Mouse (Mus musculus): ENCODE results near the gene Foxm1. TPM values are rescaled to one million over a fixed set of nuclear protein-coding genes. Genes with fewer than 3 reads are reported as not detected.

The Foxm1 gene
- polyA plus RNA-seq, 1 experiment from 2014 or later = 7.2 TPM

DNA sequence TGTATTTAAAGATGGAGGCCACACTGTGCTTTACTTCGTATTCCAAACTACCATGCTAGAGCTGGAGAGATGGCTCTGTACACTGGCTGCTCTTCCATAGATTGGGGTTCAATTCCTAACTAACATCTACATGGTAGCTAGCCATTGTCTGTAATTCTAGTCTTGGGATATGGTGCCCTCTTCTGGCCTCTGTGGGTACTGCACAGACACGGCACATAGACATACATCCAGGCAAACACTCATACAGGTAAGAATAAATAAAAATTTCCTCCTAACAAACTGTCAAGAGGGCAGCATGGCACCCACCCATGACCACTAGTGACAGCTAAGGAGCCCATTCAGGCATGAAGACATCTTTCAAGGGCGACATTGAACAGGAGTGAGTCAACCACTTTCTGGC, 48.3 kb downstream of the Foxm1 start:
- H3K36me3 ChIP-seq = peaks cover 84% of the 10 kb centered on the region
- H3K9me3 ChIP-seq = no peaks in the 10 kb centered on the region
- H3K4me1 ChIP-seq (replicated peaks) = no peaks in the 10 kb centered on the region
- WGBS = 21% methylated on average over 3 of the region's 3 CpGs
- peak; percentile 29; the same call in 1 of the 2 replicates for ATAC-seq (ENCODE audit: low read depth)
- no peaks in the 10 kb centered on the region for H3K27me3 ChIP-seq
- H3K4me2 ChIP-seq = no peak overlapping the region
- no peak overlapping the region for H3K27ac ChIP-seq (replicated peaks)
- H3K9ac ChIP-seq = no peak overlapping the region
- H3K4me3 ChIP-seq = no peak overlapping the region

- H3K4me3 ChIP-seq = no peak overlapping the region
- peaks cover 36% of the 10 kb centered on the region for H3K36me3 ChIP-seq
- H3K4me2 ChIP-seq = no peak overlapping the region
- ATAC-seq (ENCODE audit: low read depth) = no peak
- H3K27me3 ChIP-seq = no peaks in the 10 kb centered on the region
- H3K27ac ChIP-seq (replicated peaks) = no peak overlapping the region
- H3K9ac ChIP-seq = no peak overlapping the region
- H3K4me1 ChIP-seq (replicated peaks) = no peaks in the 10 kb centered on the region; the same call in 1 of the 2 replicates
- 90% methylated on average over 5 of the region's 5 CpGs for WGBS
- no peaks in the 10 kb centered on the region for H3K9me3 ChIP-seq
These were observed 53.4 kb downstream of the Foxm1 start for GRCm38 (mm10) chr6:128416169-128416568.

DNA sequence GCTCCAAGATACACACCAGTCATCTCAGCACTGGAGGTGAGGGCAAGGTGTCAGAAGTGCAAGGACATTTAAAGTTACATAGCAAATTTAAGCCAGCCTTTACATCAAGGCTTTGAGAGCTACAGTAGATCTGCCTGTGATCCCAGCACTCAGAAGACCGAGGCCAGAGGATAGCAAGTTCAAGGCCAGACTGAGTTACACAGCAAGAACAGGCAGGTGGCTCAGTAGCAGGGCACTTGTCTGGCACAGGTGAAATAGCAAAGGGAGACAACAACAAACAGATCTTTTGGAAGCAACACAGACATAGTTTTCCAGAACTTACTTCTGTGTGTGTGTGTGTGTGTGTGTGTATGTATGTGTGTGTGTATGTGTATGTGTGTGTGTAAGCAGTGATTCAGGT, 55.3 kb downstream of the Foxm1 start:
- Histone ChIP-seq H3K4me2 (no peak overlapping the region), H3K36me3 (peaks cover 17% of the 10 kb centered on the region), H3K4me3 (no peak overlapping the region), H3K27ac (replicated peaks) (no peak overlapping the region), H3K9me3 (no peaks in the 10 kb centered on the region), H3K9ac (no peak overlapping the region), H3K27me3 (no peaks in the 10 kb centered on the region), H3K4me1 (replicated peaks) (peaks cover 10% of the 10 kb centered on the region)
- WGBS = 95% methylated on average over 1 of the region's 1 CpGs
- ATAC-seq (ENCODE audit: low read depth) = no peak

- 95% methylated on average over 2 of the region's 2 CpGs for WGBS
- Histone ChIP-seq H3K27me3 (no peaks in the 10 kb centered on the region), H3K9me3 (no peaks in the 10 kb centered on the region), H3K4me1 (replicated peaks) (peaks cover 18% of the 10 kb centered on the region), H3K4me2 (no peak overlapping the region), H3K4me3 (no peak overlapping the region), H3K36me3 (peaks cover 2% of the 10 kb centered on the region; the same call in 1 of the 2 replicates), H3K27ac (replicated peaks) (no peak overlapping the region), H3K9ac (no peak overlapping the region)
- ATAC-seq (ENCODE audit: low read depth) = no peak
These were observed 58.3 kb downstream of the Foxm1 start for GRCm38 (mm10) chr6:128421036-128421435.

- H3K4me3 ChIP-seq = no peak overlapping the region
- peaks cover 18% of the 10 kb centered on the region for H3K4me1 ChIP-seq (replicated peaks)
- no peak overlapping the region for H3K9ac ChIP-seq
- H3K9me3 ChIP-seq = no peaks in the 10 kb centered on the region
- no peak for ATAC-seq (ENCODE audit: low read depth)
- no peak overlapping the region for H3K4me2 ChIP-seq
- WGBS = 84% methylated on average over 3 of the region's 3 CpGs
- H3K27ac ChIP-seq (replicated peaks) = no peak overlapping the region
- H3K36me3 ChIP-seq = no peaks in the 10 kb centered on the region
- no peaks in the 10 kb centered on the region for H3K27me3 ChIP-seq
These were observed 58.7 kb downstream of the Foxm1 start for GRCm38 (mm10) chr6:128421480-128421879.

- 50% methylated on average over 16 of the region's 16 CpGs for WGBS
- no peaks in the 10 kb centered on the region for H3K9me3 ChIP-seq
- H3K4me3 ChIP-seq = peak overlapping the region; percentile 63
- peak; percentile 67 for ATAC-seq (ENCODE audit: low read depth)
- no peaks in the 10 kb centered on the region for H3K27me3 ChIP-seq
- peaks cover 18% of the 10 kb centered on the region for H3K4me1 ChIP-seq (replicated peaks)
- peaks cover 9% of the 10 kb centered on the region; the same call in 1 of the 2 replicates for H3K36me3 ChIP-seq
- peak overlapping the region; percentile 77 for H3K9ac ChIP-seq
- H3K4me2 ChIP-seq = peak overlapping the region; percentile 74
- H3K27ac ChIP-seq (replicated peaks) = peak overlapping the region; percentile 97
These were observed 60.9 kb downstream of the Foxm1 start for GRCm38 (mm10) chr6:128423496-128424268.

DNA sequence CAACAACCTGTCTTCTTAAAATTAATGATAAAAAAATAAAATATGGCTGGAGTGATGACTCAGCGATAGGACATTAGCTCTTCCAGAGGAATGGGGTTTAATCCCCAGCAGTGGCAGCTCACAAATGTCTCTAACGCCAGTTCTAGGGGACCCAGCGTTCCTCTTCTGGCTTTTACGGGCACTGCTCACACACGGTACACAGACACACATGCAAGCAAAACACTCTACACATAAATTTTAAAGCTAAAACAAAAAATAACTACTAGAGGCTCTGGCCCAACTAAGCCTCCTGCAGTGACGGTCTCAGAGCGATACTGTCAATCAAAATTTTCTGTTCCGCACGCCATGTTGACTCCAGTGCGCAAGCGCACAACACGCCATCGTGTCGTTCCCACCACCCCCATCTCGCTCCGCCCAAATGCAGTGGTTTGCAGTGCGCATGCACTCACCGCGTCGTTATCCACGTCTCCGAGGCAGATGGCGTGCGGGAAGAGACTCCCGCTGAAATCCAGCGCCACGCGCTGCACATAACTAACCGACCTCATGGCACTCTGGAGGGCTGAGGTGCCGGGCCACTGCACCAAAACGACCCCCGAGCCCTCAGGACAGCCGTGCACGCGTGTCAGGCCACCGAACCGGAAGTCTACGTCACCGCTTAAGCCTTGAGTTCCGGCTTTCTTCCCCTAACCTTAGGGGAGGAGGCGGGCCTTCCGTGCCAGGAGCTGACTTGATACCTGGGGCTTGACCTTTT, 61.7 kb downstream of the Foxm1 start, which contains the start of gene Itfg2:
Itfg2 (minus strand) TSS at position 663 of the 751 bp plus-strand sequence.
- WGBS = under 1% methylated on average over 42 of the region's 42 CpGs
- peaks cover 17% of the 10 kb centered on the region for H3K36me3 ChIP-seq
- H3K27ac ChIP-seq (replicated peaks) = peak within 1 kb of the TSS; percentile 97
- peak; percentile 96 for ATAC-seq (ENCODE audit: low read depth)
- H3K4me2 ChIP-seq = peak within 1 kb of the TSS; percentile 74
- peaks cover 18% of the 10 kb centered on the region for H3K4me1 ChIP-seq (replicated peaks)
- H3K9me3 ChIP-seq = no peaks in the 10 kb centered on the region
- no peaks in the 10 kb centered on the region for H3K27me3 ChIP-seq
- peak within 1 kb of the TSS; percentile 63 for H3K4me3 ChIP-seq
- H3K9ac ChIP-seq = peak within 1 kb of the TSS; percentile 77

DNA sequence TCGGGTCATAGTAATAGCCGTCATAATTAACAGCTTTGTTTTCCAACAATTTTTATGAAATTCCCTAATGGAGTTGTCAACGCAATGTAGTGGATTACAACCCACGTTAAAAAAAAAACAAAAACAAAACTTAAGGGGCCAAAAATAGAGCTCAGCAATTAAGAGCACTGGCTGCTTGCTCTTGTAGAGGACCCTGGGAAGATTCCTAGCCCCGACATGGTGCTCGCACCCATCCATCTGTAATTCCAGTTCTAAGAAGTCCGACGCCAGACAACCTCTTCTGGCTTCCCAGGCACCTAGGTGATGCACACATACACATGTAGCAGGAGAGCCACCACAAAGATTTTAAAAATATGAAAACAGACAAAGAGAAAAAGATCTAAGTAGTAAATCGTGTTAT, 62.3 kb downstream of the Foxm1 start:
- no peak for ATAC-seq (ENCODE audit: low read depth)
- Histone ChIP-seq H3K9ac (peak overlapping the region; percentile 77), H3K9me3 (no peaks in the 10 kb centered on the region), H3K4me3 (peak overlapping the region; percentile 63), H3K27ac (replicated peaks) (peak overlapping the region; percentile 97), H3K36me3 (peaks cover 23% of the 10 kb centered on the region), H3K4me2 (peak overlapping the region; percentile 74), H3K4me1 (replicated peaks) (peaks cover 18% of the 10 kb centered on the region), H3K27me3 (no peaks in the 10 kb centered on the region)
- 17% methylated on average over 9 of the region's 9 CpGs for WGBS

Other genes with a start within 250 kb of the Foxm1 start
- gene Tspan9, start 219.4 kb upstream of the Foxm1 start, polyA plus RNA-seq (2015; fragmentation: Nextera tagmentation; extraction: Ambion mirVana) = 38.5 and 43.5 TPM in 2 replicates
- gene Tead4, start 62.1 kb upstream of the Foxm1 start, polyA plus RNA-seq (2015; fragmentation: Nextera tagmentation; extraction: Ambion mirVana) = 0.95 and 1.2 TPM in 2 replicates
- 20.8 and 21.0 TPM in 2 replicates for gene Tulp3, start 7.1 kb upstream of the Foxm1 start, polyA plus RNA-seq (2015; fragmentation: Nextera tagmentation; extraction: Ambion mirVana)
- 101 and 115 TPM in 2 replicates for gene Rhno1, start 56 bp upstream of the Foxm1 start, polyA plus RNA-seq (2015; fragmentation: Nextera tagmentation; extraction: Ambion mirVana)
- gene Tex52, start 12.5 kb downstream of the Foxm1 start, polyA plus RNA-seq (2015; fragmentation: Nextera tagmentation; extraction: Ambion mirVana) = 0.53 TPM in 1 of 2 replicates, not detected in the other
- not detected in 2 replicates for gene Gm44596, start 12.5 kb downstream of the Foxm1 start, polyA plus RNA-seq (2015; fragmentation: Nextera tagmentation; extraction: Ambion mirVana)
- gene Nrip2, start 36.3 kb downstream of the Foxm1 start, polyA plus RNA-seq (2015; fragmentation: Nextera tagmentation; extraction: Ambion mirVana) = 7.1 and 8.6 TPM in 2 replicates
- gene Itfg2, start 62.0 kb downstream of the Foxm1 start, polyA plus RNA-seq (2015; fragmentation: Nextera tagmentation; extraction: Ambion mirVana) = 41.4 and 45.7 TPM in 2 replicates
- 339 and 363 TPM in 2 replicates for gene Fkbp4, start 75.7 kb downstream of the Foxm1 start, polyA plus RNA-seq (2015; fragmentation: Nextera tagmentation; extraction: Ambion mirVana)
- 0.21 and 0.34 TPM in 2 replicates for gene Pzp, start 163.8 kb downstream of the Foxm1 start, polyA plus RNA-seq (2015; fragmentation: Nextera tagmentation; extraction: Ambion mirVana)
- gene A2ml1, start 218.6 kb downstream of the Foxm1 start, polyA plus RNA-seq (2015; fragmentation: Nextera tagmentation; extraction: Ambion mirVana) = 0.91 and 1.4 TPM in 2 replicates

Measured in neural tube, embryonic 13.5 days (tissue).